Mouse (Mus musculus) thymus, postnatal 25 days (tissue): ENCODE results near the gene Msh6.
"Not testable (repeated sequence)": the region's sequence is repeated elsewhere in the genome, so short reads cannot be mapped to it uniquely, and the experiment has no call there.

ENCODE experiments used
- DNase-seq: peaks from one replicate; pipeline ENCODE4 v3.0.0; 2022

The Msh6 gene

GRCm38 (mm10) chr17:87974629-87975228 is at the start of gene Msh6:
Gene Msh6, plus strand, starts transcription at chr17:87975062.
- DNase-seq: peak; percentile 98

- no peak for DNase-seq
Observed at GRCm38 (mm10) chr17:87934326-87934725, 40.5 kb upstream of the Msh6 start.

GRCm38 (mm10) chr17:87934736-87935135 is 40.1 kb upstream of the Msh6 start:
- DNase-seq: no peak

GRCm38 (mm10) chr17:87936156-87936555 is 38.7 kb upstream of the Msh6 start:
- no peak for DNase-seq

GRCm38 (mm10) chr17:87948965-87949584 is 25.8 kb upstream of the Msh6 start:
- DNase-seq: peak; percentile 80

GRCm38 (mm10) chr17:87954618-87955124 is 20.2 kb upstream of the Msh6 start:
- not testable (repeated sequence) for DNase-seq

- no peak for DNase-seq
Observed at GRCm38 (mm10) chr17:87957096-87957840, 17.6 kb upstream of the Msh6 start.

- DNase-seq: peak; percentile 34
Observed at GRCm38 (mm10) chr17:87958283-87958682, 16.6 kb upstream of the Msh6 start.

GRCm38 (mm10) chr17:87959406-87959805 is 15.5 kb upstream of the Msh6 start:
- not testable (repeated sequence) for DNase-seq

- not testable (repeated sequence) for DNase-seq
Observed at GRCm38 (mm10) chr17:87959931-87960330, 14.9 kb upstream of the Msh6 start.

- no peak for DNase-seq
Observed at GRCm38 (mm10) chr17:87963081-87964075, 11.5 kb upstream of the Msh6 start.

GRCm38 (mm10) chr17:87968483-87968926 is 6.4 kb upstream of the Msh6 start:
- peak; percentile 13 for DNase-seq

- DNase-seq: not testable (repeated sequence)
Observed at GRCm38 (mm10) chr17:87971696-87972591, 2.9 kb upstream of the Msh6 start.

- no peak for DNase-seq
Observed at GRCm38 (mm10) chr17:87972856-87973255, 2.0 kb upstream of the Msh6 start.

- DNase-seq: peak; percentile 26
Observed at GRCm38 (mm10) chr17:87973261-87974167, 1.3 kb upstream of the Msh6 start.

GRCm38 (mm10) chr17:87975229-87975853 is 479 bp downstream of the Msh6 start:
- DNase-seq: peak; percentile 80

- DNase-seq: peak; percentile 16
Observed at GRCm38 (mm10) chr17:87976154-87976806, 1.4 kb downstream of the Msh6 start.

- DNase-seq: not testable (repeated sequence)
Observed at GRCm38 (mm10) chr17:87976927-87977326, 2.1 kb downstream of the Msh6 start.

- DNase-seq: not testable (repeated sequence)
Observed at GRCm38 (mm10) chr17:87979696-87980095, 4.8 kb downstream of the Msh6 start.
